Mouse (Mus musculus) thymus, adult 2 months (tissue): Measurements from ENCODE around the gene Strn.

Source experiments
- CTCF ChIP-seq: fragments of 200-500 bp; IDR thresholded peaks from 2 replicates; pipeline ENCODE4 v1.5.1; 2012; ENCODE audit warnings: mild to moderate bottlenecking, control low read depth, low read length, moderate library complexity, borderline replicate concordance; ENCODE audit not compliant: control insufficient read depth, poor library complexity, insufficient read depth; ENCODE audit errors: extremely low read depth
- POLR2A ChIP-seq: fragments of 200-500 bp; IDR thresholded peaks from 2 replicates; pipeline ENCODE4 v1.6.1; 2012; ENCODE audit warnings: mild to moderate bottlenecking, low read length, control low read depth, moderate library complexity; ENCODE audit not compliant: control insufficient read depth, poor library complexity, insufficient read depth; ENCODE audit errors: extremely low read depth

GRCm38 (mm10) chr17:78719086-78719485 lies 17.9 kb downstream of the Strn start:
- no peak for TF ChIP-seq CTCF
- no peak for TF ChIP-seq POLR2A
